In genomic region chr3:144719901-144720747, GRCm38 (mm10) we compare ENCODE assay signal across 1 mouse cellular context.
TF ChIP-seq lines count a peak whose summit lies in the region.

Gene Sh3glb1 (minus strand): TSS chr3:144720335.

TF ChIP-seq in CH12.LX, 34 proteins besides CTCF, POLR2A, EP300 and RAD21 (continued from another document):
- no peak for TF ChIP-seq ZKSCAN1 (IDR thresholded peaks at IDR 0.05; ENCODE audit: borderline replicate concordance, low read depth, low read length)
- TF ChIP-seq SMC3 (IDR thresholded peaks at IDR 0.05; ENCODE audit: low read depth, low read length), result peak; percentile 89
- TF ChIP-seq RCOR1 (conservative IDR thresholded peaks at IDR 0.05; ENCODE audit: low read depth, low read length), result no peak
- peak; percentile 35; the same call in 1 of the 2 replicates for TF ChIP-seq MYC (IDR thresholded peaks at IDR 0.05; ENCODE audit: low read depth, low read length)
- TF ChIP-seq SIN3A (IDR thresholded peaks at IDR 0.05; ENCODE audit: low read length), result peak; percentile 90; the same call in 1 of the 2 replicates
- TF ChIP-seq JUN (IDR thresholded peaks at IDR 0.05; ENCODE audit: insufficient read depth, low read depth, low read length), result no peak
- 0 out of 2 replicates have a peak, but pooled peaks have one; percentile 16 for TF ChIP-seq ETS1 (conservative IDR thresholded peaks at IDR 0.05; ENCODE audit: low read depth, low read length)
- TF ChIP-seq ELF1 (IDR thresholded peaks at IDR 0.05; ENCODE audit: low read depth, low read length), result peak; percentile 49; the same call in 1 of the 2 replicates
- TF ChIP-seq GABPA (IDR thresholded peaks at IDR 0.05; ENCODE audit: insufficient replicate concordance, low read depth, low read length), result no peak
- peak; percentile 52; the same call in 1 of the 2 replicates for TF ChIP-seq MAX (IDR thresholded peaks at IDR 0.05; ENCODE audit: low read length)
- 0 out of 2 replicates have a peak, but pooled peaks have one; percentile 52 for TF ChIP-seq KAT2A (IDR thresholded peaks at IDR 0.05; ENCODE audit: insufficient replicate concordance, low read length)
- no peak for TF ChIP-seq E2F4 (IDR thresholded peaks at IDR 0.05; ENCODE audit: insufficient replicate concordance, low read depth, low read length)
- no peak for TF ChIP-seq POLR2AphosphoS2 (IDR thresholded peaks at IDR 0.05; ENCODE audit: low read depth, low read length)
- peak; percentile 77 for TF ChIP-seq MEF2A (IDR thresholded peaks at IDR 0.05; ENCODE audit: borderline replicate concordance, low read depth, low read length)
- peak; percentile 84 for TF ChIP-seq CHD2 (IDR thresholded peaks at IDR 0.05; ENCODE audit: low read length)
- peak; percentile 48; the same call in 1 of the 2 replicates for TF ChIP-seq ZC3H11A (IDR thresholded peaks at IDR 0.05; ENCODE audit: low read depth, low read length)
- no peak for TF ChIP-seq ZNF384 (IDR thresholded peaks at IDR 0.05; ENCODE audit: low read depth, low read length)
- peak; percentile 76 for TF ChIP-seq UBTF (IDR thresholded peaks at IDR 0.05; ENCODE audit: low read depth, low read length)
- no peak; the same call in 1 of the 2 replicates for TF ChIP-seq BHLHE40 (IDR thresholded peaks at IDR 0.05; ENCODE audit: low read depth, low read length)
- peak; percentile 83 for TF ChIP-seq IRF4 (IDR thresholded peaks at IDR 0.05; ENCODE audit: low read depth, low read length)
- TF ChIP-seq USF2 (conservative IDR thresholded peaks at IDR 0.05; ENCODE audit: low read depth, low read length), result no peak
